Mouse (Mus musculus): ENCODE data around the gene Sik2. TPM values are rescaled to one million over a fixed set of nuclear protein-coding genes. Genes with fewer than 3 reads are reported as not detected.

The Sik2 gene
- polyA plus RNA-seq, 1 experiment: 0.77 TPM

GRCm38 (mm10) chr9:51026952-51027351 lies 18.1 kb upstream of the Sik2 start:
- H3K4me1 ChIP-seq: peaks cover 30% of the 10 kb centered on the region
- TF ChIP-seq GATA1 (IDR thresholded peaks at IDR 0.05; ENCODE audit: borderline replicate concordance, low read length) (no peak), FLI1 (IDR thresholded peaks at IDR 0.05; ENCODE audit: low read length) (no peak)
- no peaks in the 10 kb centered on the region for H3K36me3 ChIP-seq (replicated peaks; ENCODE audit: low read length)
- H3K9me3 ChIP-seq: no peaks in the 10 kb centered on the region
- H3K4me3 ChIP-seq (replicated peaks): no peak overlapping the region
- H3K27me3 ChIP-seq (replicated peaks): no peaks in the 10 kb centered on the region

- Histone ChIP-seq H3K27me3 (replicated peaks) (no peaks in the 10 kb centered on the region), H3K4me3 (replicated peaks) (no peak overlapping the region), H3K36me3 (replicated peaks; ENCODE audit: low read length) (no peaks in the 10 kb centered on the region), H3K4me1 (peaks cover 53% of the 10 kb centered on the region), H3K9me3 (0 out of 2 replicates have a peak, but pooled peaks cover 3% of the 10 kb centered on the region)
- TF ChIP-seq FLI1 (IDR thresholded peaks at IDR 0.05; ENCODE audit: low read length) (no peak), GATA1 (IDR thresholded peaks at IDR 0.05; ENCODE audit: borderline replicate concordance, low read length) (no peak)
Observed at GRCm38 (mm10) chr9:51021123-51021795, 12.4 kb upstream of the Sik2 start.

- Histone ChIP-seq H3K4me3 (replicated peaks) (no peak overlapping the region), H3K4me1 (peaks cover 54% of the 10 kb centered on the region), H3K36me3 (replicated peaks; ENCODE audit: low read length) (no peaks in the 10 kb centered on the region), H3K9me3 (0 out of 2 replicates have a peak, but pooled peaks cover 3% of the 10 kb centered on the region), H3K27me3 (replicated peaks) (no peaks in the 10 kb centered on the region)
- TF ChIP-seq GATA1 (IDR thresholded peaks at IDR 0.05; ENCODE audit: borderline replicate concordance, low read length) (no peak), FLI1 (IDR thresholded peaks at IDR 0.05; ENCODE audit: low read length) (no peak)
Observed at GRCm38 (mm10) chr9:51020351-51020750, 11.5 kb upstream of the Sik2 start.

- Histone ChIP-seq H3K4me3 (replicated peaks) (no peak overlapping the region), H3K4me1 (peaks cover 50% of the 10 kb centered on the region), H3K27me3 (replicated peaks) (no peaks in the 10 kb centered on the region), H3K36me3 (replicated peaks; ENCODE audit: low read length) (no peaks in the 10 kb centered on the region), H3K9me3 (0 out of 2 replicates have a peak, but pooled peaks cover 3% of the 10 kb centered on the region)
- TF ChIP-seq FLI1 (IDR thresholded peaks at IDR 0.05; ENCODE audit: low read length) (no peak), GATA1 (IDR thresholded peaks at IDR 0.05; ENCODE audit: borderline replicate concordance, low read length) (no peak)
Observed at GRCm38 (mm10) chr9:51019670-51020069, 10.8 kb upstream of the Sik2 start.

- no peaks in the 10 kb centered on the region for H3K36me3 ChIP-seq (replicated peaks; ENCODE audit: low read length)
- no peak for TF ChIP-seq GATA1 (IDR thresholded peaks at IDR 0.05; ENCODE audit: borderline replicate concordance, low read length)
- no peak for TF ChIP-seq FLI1 (IDR thresholded peaks at IDR 0.05; ENCODE audit: low read length)
- no peaks in the 10 kb centered on the region for H3K27me3 ChIP-seq (replicated peaks)
- peaks cover 35% of the 10 kb centered on the region for H3K4me1 ChIP-seq
- H3K9me3 ChIP-seq: no peaks in the 10 kb centered on the region
- H3K4me3 ChIP-seq (replicated peaks): no peak overlapping the region
Observed at GRCm38 (mm10) chr9:51015732-51016131, 6.9 kb upstream of the Sik2 start.

- H3K9me3 ChIP-seq: no peaks in the 10 kb centered on the region
- TF ChIP-seq GATA1 (IDR thresholded peaks at IDR 0.05; ENCODE audit: borderline replicate concordance, low read length): no peak
- TF ChIP-seq FLI1 (IDR thresholded peaks at IDR 0.05; ENCODE audit: low read length): no peak
- no peaks in the 10 kb centered on the region for H3K36me3 ChIP-seq (replicated peaks; ENCODE audit: low read length)
- no peak overlapping the region for H3K4me3 ChIP-seq (replicated peaks)
- H3K4me1 ChIP-seq: peaks cover 32% of the 10 kb centered on the region
- H3K27me3 ChIP-seq (replicated peaks): no peaks in the 10 kb centered on the region
Observed at GRCm38 (mm10) chr9:51013644-51014043, 4.8 kb upstream of the Sik2 start.

- TF ChIP-seq FLI1 (IDR thresholded peaks at IDR 0.05; ENCODE audit: low read length) (no peak), GATA1 (IDR thresholded peaks at IDR 0.05; ENCODE audit: borderline replicate concordance, low read length) (no peak)
- Histone ChIP-seq H3K4me3 (replicated peaks) (peak overlapping the region; percentile 91), H3K4me1 (peaks cover 33% of the 10 kb centered on the region), H3K9me3 (no peaks in the 10 kb centered on the region), H3K36me3 (replicated peaks; ENCODE audit: low read length) (no peaks in the 10 kb centered on the region), H3K27me3 (replicated peaks) (no peaks in the 10 kb centered on the region)
Observed at GRCm38 (mm10) chr9:51009656-51009950, 730 bp upstream of the Sik2 start.

GRCm38 (mm10) chr9:51008068-51008840 lies 619 bp downstream of the Sik2 start:
- no peaks in the 10 kb centered on the region for H3K9me3 ChIP-seq
- H3K36me3 ChIP-seq (replicated peaks; ENCODE audit: low read length): no peaks in the 10 kb centered on the region
- no peak for TF ChIP-seq FLI1 (IDR thresholded peaks at IDR 0.05; ENCODE audit: low read length)
- no peak for TF ChIP-seq GATA1 (IDR thresholded peaks at IDR 0.05; ENCODE audit: borderline replicate concordance, low read length)
- H3K4me3 ChIP-seq (replicated peaks): peak overlapping the region; percentile 99
- peaks cover 28% of the 10 kb centered on the region for H3K4me1 ChIP-seq
- H3K27me3 ChIP-seq (replicated peaks): no peaks in the 10 kb centered on the region

GRCm38 (mm10) chr9:51007726-51008067 lies 1.2 kb downstream of the Sik2 start:
- Histone ChIP-seq H3K4me1 (peaks cover 24% of the 10 kb centered on the region), H3K27me3 (replicated peaks) (no peaks in the 10 kb centered on the region), H3K4me3 (replicated peaks) (peak overlapping the region; percentile 99), H3K9me3 (no peaks in the 10 kb centered on the region), H3K36me3 (replicated peaks; ENCODE audit: low read length) (no peaks in the 10 kb centered on the region)
- no peak for TF ChIP-seq GATA1 (IDR thresholded peaks at IDR 0.05; ENCODE audit: borderline replicate concordance, low read length)
- no peak for TF ChIP-seq FLI1 (IDR thresholded peaks at IDR 0.05; ENCODE audit: low read length)

- peaks cover 28% of the 10 kb centered on the region for H3K4me1 ChIP-seq
- peak overlapping the region; percentile 99 for H3K4me3 ChIP-seq (replicated peaks)
- no peak for TF ChIP-seq GATA1 (IDR thresholded peaks at IDR 0.05; ENCODE audit: borderline replicate concordance, low read length)
- no peak for TF ChIP-seq FLI1 (IDR thresholded peaks at IDR 0.05; ENCODE audit: low read length)
- H3K27me3 ChIP-seq (replicated peaks): no peaks in the 10 kb centered on the region
- H3K36me3 ChIP-seq (replicated peaks; ENCODE audit: low read length): no peaks in the 10 kb centered on the region
- no peaks in the 10 kb centered on the region for H3K9me3 ChIP-seq
Observed at GRCm38 (mm10) chr9:51006846-51007245, 2.0 kb downstream of the Sik2 start.
